Mouse (Mus musculus) adrenal gland, postnatal 4 days (tissue): ENCODE results near the gene Gm10964. TPM values are rescaled to one million over a fixed set of nuclear protein-coding genes. Genes with fewer than 3 reads are reported as not detected.
A peak's percentile ranks its signal among the peaks of the same experiment; 100 is the strongest.

Experiments used
- DNase-seq, 2 experiments: peaks; one replicate each; pipeline ENCODE4 v3.0.0; 2021 to 2022; ENCODE audit warnings: low spot score in 2 of 2, mixed read lengths in 2 of 2
- total RNA-seq, 2 experiments: library from RNA; stranded (reverse); gene quantifications; 2 replicates each; pipeline ENCODE4 v1.2.3; 2021

Gm10964 gene
- total RNA-seq, 2 experiments from 2014 or later, result not detected

GRCm38 (mm10) chr3:103733799-103734695 is 5.1 kb upstream of the Gm10964 start:
- no peak for DNase-seq

- DNase-seq, result no peak
Observed at GRCm38 (mm10) chr3:103734696-103735519, 4.3 kb upstream of the Gm10964 start.

- DNase-seq, result no peak
Observed at GRCm38 (mm10) chr3:103735776-103736600, 3.2 kb upstream of the Gm10964 start.

- DNase-seq, result no peak
Observed at GRCm38 (mm10) chr3:103737061-103737754, 2.0 kb upstream of the Gm10964 start.

GRCm38 (mm10) chr3:103737778-103738571 is 1.2 kb upstream of the Gm10964 start, which contains the start of gene Olfml3:
Olfml3 (minus strand) TSS chr3:103738001.
- peak; percentile 56 to 74 for DNase-seq

- no peak for DNase-seq
Observed at GRCm38 (mm10) chr3:103740342-103740741, 1.2 kb downstream of the Gm10964 start.

GRCm38 (mm10) chr3:103743208-103743607 is 4.0 kb downstream of the Gm10964 start:
- no peak for DNase-seq

GRCm38 (mm10) chr3:103745001-103745770 is 6.0 kb downstream of the Gm10964 start:
- no peak for DNase-seq

- no peak for DNase-seq
Observed at GRCm38 (mm10) chr3:103746711-103747110, 7.5 kb downstream of the Gm10964 start.

- DNase-seq, result no peak
Observed at GRCm38 (mm10) chr3:103751558-103751957, 12.4 kb downstream of the Gm10964 start.

GRCm38 (mm10) chr3:103755351-103755750 is 16.2 kb downstream of the Gm10964 start:
- no peak for DNase-seq

- DNase-seq, result no peak
Observed at GRCm38 (mm10) chr3:103756920-103757319, 17.8 kb downstream of the Gm10964 start.

- no peak for DNase-seq
Observed at GRCm38 (mm10) chr3:103758456-103758855, 19.3 kb downstream of the Gm10964 start.

GRCm38 (mm10) chr3:103759261-103759970 is 20.2 kb downstream of the Gm10964 start:
- no peak for DNase-seq

- DNase-seq, result no peak
Observed at GRCm38 (mm10) chr3:103766789-103767188, 27.6 kb downstream of the Gm10964 start.

GRCm38 (mm10) chr3:103771531-103772130 is 32.5 kb downstream of the Gm10964 start:
- DNase-seq, result peak in 1 of 2 experiments; percentile 39

GRCm38 (mm10) chr3:103772846-103773245 is 33.7 kb downstream of the Gm10964 start:
- no peak for DNase-seq

- no peak for DNase-seq
Observed at GRCm38 (mm10) chr3:103773508-103773907, 34.3 kb downstream of the Gm10964 start.
